Mouse (Mus musculus) adrenal gland, postnatal 36 days (tissue): ENCODE data around the gene Brd7. TPM values are rescaled to one million over a fixed set of nuclear protein-coding genes. Genes with fewer than 3 reads are reported as not detected.

Experiments used
- DNase-seq, 2 experiments: peaks; one replicate each; pipeline ENCODE4 v3.0.0; 2021; ENCODE audit warnings: mixed read lengths in 1 of 2
- total RNA-seq, 2 experiments: library from RNA; stranded (reverse); gene quantifications; 2 replicates each; pipeline ENCODE4 v1.2.3; 2021

Brd7 gene
- total RNA-seq, 2 experiments from 2014 or later: 71.2 to 75.4 TPM

- DNase-seq: peak; percentile 44 to 56
Observed at GRCm38 (mm10) chr8:88283243-88284115, 78.5 kb downstream of the Brd7 start.

DNA sequence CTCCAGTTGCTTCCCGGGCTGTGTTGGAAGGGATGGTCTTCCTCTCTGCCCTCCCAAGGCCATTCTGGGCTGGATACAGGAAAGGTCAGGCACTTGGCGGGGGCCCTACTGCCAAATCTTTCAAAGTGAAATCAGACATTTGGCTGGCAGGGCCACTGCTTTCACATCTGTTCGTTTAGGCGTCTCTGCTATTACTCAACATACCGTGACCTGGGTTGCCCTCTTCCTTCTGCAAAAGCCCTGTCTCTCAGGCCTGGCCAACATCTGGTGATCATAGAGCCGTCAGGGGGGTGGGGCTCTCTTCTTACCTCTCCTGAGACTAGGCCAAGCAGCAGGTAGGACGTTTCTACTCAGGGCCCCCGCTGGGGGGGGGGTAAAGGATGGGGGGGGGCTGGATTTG is 79.3 kb downstream of the Brd7 start:
- peak; percentile 88 to 92 for DNase-seq

Other genes starting within 250 kb of the Brd7 start
- 10 to 100 TPM; 34.6 to 38.2 TPM for gene Cnep1r1, start 243.4 kb downstream of the Brd7 start, total RNA-seq
- 10 to 100 TPM; 31.5 to 34.3 TPM for gene Heatr3, start 224.3 kb downstream of the Brd7 start, total RNA-seq
- gene Tent4b, start 163.0 kb downstream of the Brd7 start, total RNA-seq: 10 to 100 TPM; 27.9 to 32.1 TPM
- 10 to 100 TPM in 1 of 2 experiments, 1 to 10 TPM in 1; 5.7 to 11.5 TPM for gene Adcy7, start 89.8 kb downstream of the Brd7 start, total RNA-seq
- gene Nkd1, start 159.2 kb upstream of the Brd7 start, total RNA-seq: 10 to 100 TPM; 40.8 to 51.1 TPM